Mouse (Mus musculus): ENCODE data around the gene Irf7.

- no peak for TF ChIP-seq CTCF (IDR thresholded peaks at IDR 0.05; ENCODE audit: borderline replicate concordance, insufficient read depth, low read depth, low read length)
- TF ChIP-seq POLR2A (IDR thresholded peaks at IDR 0.05; ENCODE audit: borderline replicate concordance, insufficient read depth, low read length), result no peak
Measured at GRCm38 (mm10) chr7:141264041-141264700, 2.1 kb downstream of the Irf7 start.

All from cerebellum, adult 2 months (tissue).